Mouse (Mus musculus) embryonic fibroblast, embryonic 13.5 days (primary cell): ENCODE measurements around the gene Zfp969. TPM values are rescaled to one million over a fixed set of nuclear protein-coding genes. Genes with fewer than 3 reads are reported as not detected.
"Not testable (repeated sequence)": the region's sequence is repeated elsewhere in the genome, so short reads cannot be mapped to it uniquely, and the experiment has no call there.

Source experiments
- H3K27ac ChIP-seq: 2 replicates; pipeline ENCODE4 v1.5.1; 2012; ENCODE audit warnings: low read length, control low read depth, inconsistent platforms; ENCODE audit not compliant: insufficient read depth
- H3K4me1 ChIP-seq: 2 replicates; pipeline ENCODE4 v1.6.1; 2011; ENCODE audit warnings: low read length; ENCODE audit not compliant: control insufficient read depth, insufficient read depth
- H3K4me3 ChIP-seq: 2 replicates; pipeline ENCODE4 v1.5.1; 2011; ENCODE audit warnings: mild to moderate bottlenecking, control low read depth, low read length; ENCODE audit not compliant: insufficient read depth
- polyA plus RNA-seq: library from polyadenylated mRNA; stranded (reverse); fragments of >200 nt; gene quantifications from 2 replicates; pipeline ENCODE4 v1.2.4, GENCODE M21; 2011; ENCODE audit warnings: low read depth; ENCODE audit not compliant: missing spikeins, insufficient read length

Gene Zfp969
- polyA plus RNA-seq: 30.6 and 39.0 TPM in 2 replicates

DNA sequence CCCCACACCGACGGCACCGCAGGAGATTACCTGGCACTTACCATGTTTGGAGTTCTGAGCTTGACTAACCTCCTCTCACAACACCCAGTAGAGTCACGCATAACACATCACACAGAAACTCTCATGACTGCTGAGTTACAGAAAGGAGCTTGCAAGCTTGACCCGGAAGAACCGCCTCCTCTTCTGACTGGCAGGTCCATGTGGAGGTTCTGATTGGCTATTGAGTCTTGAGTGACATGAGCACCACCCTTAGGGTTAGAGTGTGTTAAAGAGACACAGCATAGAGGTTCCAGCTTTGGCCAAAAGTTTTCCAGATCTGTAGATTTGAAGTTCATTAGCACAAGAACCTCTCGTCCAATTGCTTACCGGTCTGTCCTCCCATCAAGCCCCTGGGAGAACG is at the start of gene Zfp969:
Zfp969 (minus strand) TSS at position 101 of the 400 bp plus-strand sequence.
- H3K4me3 ChIP-seq, H3K27ac ChIP-seq, H3K4me1 ChIP-seq: not testable (repeated sequence)

DNA sequence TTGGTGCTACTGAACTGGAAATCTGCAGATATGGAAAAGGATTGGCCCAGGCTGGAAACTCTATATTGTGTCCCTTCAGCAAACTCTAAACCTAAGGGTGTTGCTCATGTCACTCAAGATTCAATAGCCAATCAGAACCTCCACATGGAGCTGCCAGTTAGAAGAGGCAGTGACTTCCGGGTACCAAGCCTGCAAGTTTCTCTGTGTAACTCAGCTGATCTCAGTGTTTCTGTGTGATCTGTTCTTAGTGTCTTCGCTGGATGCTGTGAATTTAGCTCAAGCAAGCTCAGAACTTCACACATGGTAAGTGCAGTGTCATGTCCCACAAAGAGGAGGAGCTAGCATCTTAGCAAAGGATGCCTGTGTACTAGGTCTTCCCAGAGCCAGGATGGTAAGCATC is 37.8 kb upstream of the Zfp969 start, which contains the start of gene Gm2007:
Gm2007 (plus strand) TSS at position 301 of the 400 bp plus-strand sequence.
- H3K4me3 ChIP-seq, H3K4me1 ChIP-seq, H3K27ac ChIP-seq: not testable (repeated sequence)

DNA sequence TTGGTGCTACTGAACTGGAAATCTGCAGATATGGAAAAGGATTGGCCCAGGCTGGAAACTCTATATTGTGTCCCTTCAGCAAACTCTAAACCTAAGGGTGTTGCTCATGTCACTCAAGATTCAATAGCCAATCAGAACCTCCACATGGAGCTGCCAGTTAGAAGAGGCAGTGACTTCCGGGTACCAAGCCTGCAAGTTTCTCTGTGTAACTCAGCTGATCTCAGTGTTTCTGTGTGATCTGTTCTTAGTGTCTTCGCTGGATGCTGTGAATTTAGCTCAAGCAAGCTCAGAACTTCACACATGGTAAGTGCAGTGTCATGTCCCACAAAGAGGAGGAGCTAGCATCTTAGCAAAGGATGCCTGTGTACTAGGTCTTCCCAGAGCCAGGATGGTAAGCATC is 59.8 kb downstream of the Zfp969 start, which contains the start of gene Gm11007:
Gm11007 (plus strand) TSS at position 301 of the 400 bp plus-strand sequence.
- H3K4me1 ChIP-seq, H3K4me3 ChIP-seq, H3K27ac ChIP-seq: not testable (repeated sequence)

Other genes with a start within 250 kb of the Zfp969 start
- gene Zfp965, start 233.7 kb downstream of the Zfp969 start, polyA plus RNA-seq: 19.4 and 37.5 TPM in 2 replicates
- gene Gm11007, start 59.7 kb downstream of the Zfp969 start, polyA plus RNA-seq: not detected in 2 replicates
- not detected in 2 replicates for gene Gm2007, start 37.9 kb upstream of the Zfp969 start, polyA plus RNA-seq
- not detected in 2 replicates for gene Gm14288, start 97.4 kb upstream of the Zfp969 start, polyA plus RNA-seq
- gene Gm6710, start 165.6 kb upstream of the Zfp969 start, polyA plus RNA-seq: 12.4 and 17.9 TPM in 2 replicates
- 10.4 and 17.3 TPM in 2 replicates for gene Zfp966, start 227.5 kb upstream of the Zfp969 start, polyA plus RNA-seq